Mouse (Mus musculus) urinary bladder, postnatal 0 days (tissue): Measurements from ENCODE around the gene Ing4. TPM values are rescaled to one million over a fixed set of nuclear protein-coding genes. Genes with fewer than 3 reads are reported as not detected.

ENCODE experiments used
- microRNA-seq: library from miRNA; unstranded; fragments of <30 nt; microRNA quantifications from one replicate; pipeline ENCODE4, GENCODE M21; 2016
- polyA plus RNA-seq: library from polyadenylated mRNA; unstranded; fragments of >200 nt; fragmentation: Nextera tagmentation; extraction: Ambion mirVana; gene quantifications from 2 replicates; pipeline ENCODE4 v1.2.1, GENCODE M21; 2015

Ing4 gene
- polyA plus RNA-seq: 59.9 and 71.5 TPM in 2 replicates

GRCm38 (mm10) chr6:125039533-125040153 is at the start of gene Ing4:
Gene Ing4, plus strand, starts transcription at chr6:125039760.

GRCm38 (mm10) chr6:124996551-124997501 is 42.7 kb upstream of the Ing4 start, which contains the start of gene Pianp:
Gene Pianp, plus strand, starts transcription at chr6:124996694.

DNA sequence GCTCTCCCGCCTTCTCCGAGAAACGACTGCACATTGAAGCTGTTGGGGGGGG is 30.6 kb upstream of the Ing4 start, which contains the start of gene Zfp384:
Zfp384 (plus strand) TSS at position 17 of the 52 bp plus-strand sequence.

DNA sequence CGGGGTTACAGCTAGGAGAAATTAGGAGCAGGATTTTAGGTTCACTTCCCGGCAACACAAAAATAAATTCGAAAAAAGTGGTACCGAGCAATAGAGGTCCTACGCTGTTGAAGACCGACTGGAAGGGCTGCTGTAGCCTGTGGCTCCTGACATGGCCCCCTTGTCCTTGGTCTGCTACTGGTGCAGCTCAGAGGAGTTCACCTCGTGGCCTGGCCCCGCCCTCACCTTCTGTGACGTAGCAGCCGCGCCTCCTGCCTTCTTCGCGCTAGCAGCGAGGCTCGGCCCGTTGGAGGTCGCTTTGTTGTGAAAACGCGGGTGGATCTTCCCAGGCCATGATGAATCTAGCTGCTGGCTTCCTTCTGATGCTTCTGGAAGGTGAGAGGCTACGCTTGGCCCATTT is 10.1 kb downstream of the Ing4 start, which contains the start of gene Acrbp:
Acrbp (plus strand) TSS at position 12 of the 400 bp plus-strand sequence.

DNA sequence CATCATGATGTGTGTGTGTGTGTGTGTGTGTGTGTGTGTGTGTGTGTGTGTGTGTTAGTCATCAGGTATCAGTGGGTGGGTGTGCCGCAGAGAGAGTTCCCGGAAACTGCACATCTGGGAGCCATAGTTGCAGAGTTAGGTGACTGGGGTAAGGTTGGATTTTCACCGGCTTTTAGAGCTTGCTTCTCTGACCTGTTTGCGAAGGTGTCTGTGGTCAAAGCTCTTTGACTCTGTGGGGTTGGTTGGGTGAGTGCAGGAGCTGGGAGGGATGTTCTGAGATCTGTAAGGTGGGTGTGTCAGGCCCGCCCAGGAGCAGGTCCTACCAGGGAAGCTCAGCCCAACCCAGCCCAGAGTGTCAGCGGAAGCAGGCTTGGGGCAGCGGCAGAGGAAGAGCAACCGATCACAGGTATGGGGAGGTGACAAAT is 28.0 kb downstream of the Ing4 start, which contains the start of gene Lpar5:
Lpar5 (plus strand) TSS at position 350 of the 425 bp plus-strand sequence.

DNA sequence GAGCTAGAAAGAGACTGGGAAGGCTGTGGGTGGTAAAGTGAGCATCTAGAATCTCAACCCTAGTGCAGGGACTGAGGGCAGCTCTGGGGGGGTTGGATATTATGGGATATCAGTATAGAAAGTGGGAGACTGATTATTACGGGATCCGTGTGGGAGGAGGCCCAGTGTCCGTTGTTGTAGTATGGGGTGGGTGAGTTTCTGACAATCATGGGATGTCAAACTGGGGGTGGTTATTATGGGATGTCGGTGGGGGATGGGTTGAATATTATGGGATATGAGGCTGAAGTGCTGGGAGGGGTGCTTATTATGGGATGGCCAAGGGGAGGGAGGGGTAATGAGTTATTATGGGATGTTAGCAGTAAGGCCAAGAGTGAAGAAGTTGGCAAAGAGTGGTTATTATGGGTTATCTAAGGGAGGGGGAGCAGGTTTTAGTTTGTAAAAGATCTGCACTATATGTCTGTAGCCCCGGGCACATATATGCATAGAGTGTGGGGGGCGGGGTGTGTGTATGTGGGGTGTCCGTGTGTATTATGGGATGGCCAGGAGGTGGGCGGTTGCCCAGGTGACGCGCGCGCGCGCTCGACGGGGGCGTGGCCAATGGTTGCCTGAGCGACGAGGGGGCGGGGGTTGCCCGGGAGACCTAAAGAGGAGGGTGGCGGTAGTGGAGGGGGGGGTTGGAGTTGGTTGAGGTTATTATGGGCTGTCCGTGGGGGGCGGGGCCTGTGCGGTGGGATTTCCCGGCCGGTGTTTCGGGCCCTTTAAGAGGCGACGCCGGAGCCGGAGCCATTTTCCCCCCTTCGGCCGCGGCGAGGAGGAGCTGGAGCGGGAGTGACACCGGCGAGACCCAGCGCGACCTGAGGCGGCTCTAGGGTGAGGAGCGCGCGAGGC is 56.1 kb downstream of the Ing4 start, which contains the start of gene Chd4:
Chd4 (plus strand) TSS at position 591 of the 888 bp plus-strand sequence.

Small RNA genes lying within 50 kb of the gene (microRNA-seq; reads per million reads assigned to microRNA genes)
- gene Mir7045: not detected

Other genes with a start within 250 kb of the Ing4 start
- 11.7 and 16.0 TPM in 2 replicates for gene Spsb2, start 231.1 kb upstream of the Ing4 start, polyA plus RNA-seq
- gene Tpi1, start 225.5 kb upstream of the Ing4 start, polyA plus RNA-seq: 393 and 456 TPM in 2 replicates
- gene Usp5, start 210.3 kb upstream of the Ing4 start, polyA plus RNA-seq: 71.7 and 72.1 TPM in 2 replicates
- gene Cdca3, start 210.2 kb upstream of the Ing4 start, polyA plus RNA-seq: 32.7 and 43.3 TPM in 2 replicates
- gene Gnb3, start 199.5 kb upstream of the Ing4 start, polyA plus RNA-seq: 0.20 TPM in 1 of 2 replicates, not detected in the other
- 16.1 and 16.6 TPM in 2 replicates for gene P3h3, start 182.0 kb upstream of the Ing4 start, polyA plus RNA-seq
- 0.66 and 0.69 TPM in 2 replicates for gene Gpr162, start 175.8 kb upstream of the Ing4 start, polyA plus RNA-seq
- 0.10 and 0.42 TPM in 2 replicates for gene Cd4, start 151.5 kb upstream of the Ing4 start, polyA plus RNA-seq
- 0.55 and 0.60 TPM in 2 replicates for gene Lag3, start 128.1 kb upstream of the Ing4 start, polyA plus RNA-seq
- 340 and 360 TPM in 2 replicates for gene Ptms, start 119.7 kb upstream of the Ing4 start, polyA plus RNA-seq
- 285 and 313 TPM in 2 replicates for gene Mlf2, start 108.4 kb upstream of the Ing4 start, polyA plus RNA-seq
- 106 and 122 TPM in 2 replicates for gene Cops7a, start 74.2 kb upstream of the Ing4 start, polyA plus RNA-seq
- 7.8 and 10.2 TPM in 2 replicates for gene Pianp, start 43.1 kb upstream of the Ing4 start, polyA plus RNA-seq
- 6.0 and 6.6 TPM in 2 replicates for gene Zfp384, start 30.6 kb upstream of the Ing4 start, polyA plus RNA-seq
- 2.3 and 3.2 TPM in 2 replicates for gene Acrbp, start 9.9 kb downstream of the Ing4 start, polyA plus RNA-seq
- 2.4 and 3.2 TPM in 2 replicates for gene Lpar5, start 28.2 kb downstream of the Ing4 start, polyA plus RNA-seq
- gene Chd4, start 56.2 kb downstream of the Ing4 start, polyA plus RNA-seq: 31.8 and 32.9 TPM in 2 replicates
- 31.6 and 32.2 TPM in 2 replicates for gene Nop2, start 92.1 kb downstream of the Ing4 start, polyA plus RNA-seq
- gene Iffo1, start 105.5 kb downstream of the Ing4 start, polyA plus RNA-seq: 6.4 and 7.9 TPM in 2 replicates
- gene Gapdh, start 126.7 kb downstream of the Ing4 start, polyA plus RNA-seq: 1,713 and 1,923 TPM in 2 replicates
- gene Ncapd2, start 151.9 kb downstream of the Ing4 start, polyA plus RNA-seq: 13.4 and 20.9 TPM in 2 replicates
- 189 and 192 TPM in 2 replicates for gene Mrpl51, start 152.0 kb downstream of the Ing4 start, polyA plus RNA-seq
- 2.8 and 3.3 TPM in 2 replicates for gene Vamp1, start 175.8 kb downstream of the Ing4 start, polyA plus RNA-seq
- gene Tapbpl, start 192.1 kb downstream of the Ing4 start, polyA plus RNA-seq: 8.8 and 9.1 TPM in 2 replicates
- 1.2 and 1.3 TPM in 2 replicates for gene Cd27, start 197.2 kb downstream of the Ing4 start, polyA plus RNA-seq
- gene Tuba3a, start 246.3 kb downstream of the Ing4 start, polyA plus RNA-seq: 0.26 and 0.28 TPM in 2 replicates